Mouse (Mus musculus): ENCODE data around the gene Col13a1. TPM values are rescaled to one million over a fixed set of nuclear protein-coding genes. Genes with fewer than 3 reads are reported as not detected.

The Col13a1 gene
- total and polyA plus RNA-seq, 3 experiments: not detected

- no peak overlapping the region for H3K27ac ChIP-seq (ENCODE audit: insufficient read depth, low read depth)
- no peaks in the 10 kb centered on the region for H3K36me3 ChIP-seq (replicated peaks in 1 of 2; ENCODE audit: control insufficient read depth in 1 of 2, insufficient read depth in 1 of 2, low read length in 1 of 2)
- no peaks in the 10 kb centered on the region; a peak in 1 of 4 replicates for H3K4me1 ChIP-seq (ENCODE audit: control insufficient read depth in 1 of 2, insufficient read depth in 2 of 2)
- no peak overlapping the region for H3K4me3 ChIP-seq (replicated peaks in 1 of 3; ENCODE audit: low read depth in 2 of 3, low read length in 2 of 3, poor library complexity in 1 of 3)
- in situ Hi-C loops (cut with MboI; ENCODE audit: low pct_ligation_motif_present, low pct_unique_long_range_greater_than_20kb, low sequenced_read_pairs): no loop called here
- dilution Hi-C loops (cut with MboI; ENCODE audit: extremely low pct_ligation_motif_present, extremely low pct_unique_long_range_greater_than_20kb, low sequenced_read_pairs): no loop called here
- no peak for DNase-seq (ENCODE audit: extremely low read depth)
- H3K27me3 ChIP-seq (replicated peaks): peaks cover 74% of the 10 kb centered on the region
- H3K9ac ChIP-seq (ENCODE audit: insufficient read depth, low read depth): no peak overlapping the region
- no peak overlapping the region for H3K4me2 ChIP-seq (ENCODE audit: insufficient read depth, low read depth, poor library complexity, severe bottlenecking)
- no peak for TF ChIP-seq MXI1 (IDR thresholded peaks at IDR 0.05; ENCODE audit: low read depth, low read length)
- no peak for TF ChIP-seq NELFE (IDR thresholded peaks at IDR 0.05; ENCODE audit: low read depth, low read length)
- no peak for TF ChIP-seq MAX (IDR thresholded peaks at IDR 0.05; ENCODE audit: low read length)
- TF ChIP-seq POLR2A (IDR thresholded peaks at IDR 0.05; ENCODE audit: low read depth, low read length): no peak
- no peak for TF ChIP-seq USF1 (IDR thresholded peaks at IDR 0.05; ENCODE audit: low read depth, low read length)
- TF ChIP-seq USF2 (conservative IDR thresholded peaks at IDR 0.05; ENCODE audit: low read depth, low read length): no peak
- H3K9me3 ChIP-seq (replicated peaks; ENCODE audit: low read length): peaks cover 12% of the 10 kb centered on the region
- no peaks in the 10 kb centered on the region for H3K79me2 ChIP-seq (replicated peaks; ENCODE audit: control insufficient read depth, extremely low read depth, insufficient read depth, poor library complexity, severe bottlenecking)
Measured at GRCm38 (mm10) chr10:61977392-61978096, 1.4 kb downstream of the Col13a1 start.

GRCm38 (mm10) chr10:61976987-61977386 is 1.9 kb downstream of the Col13a1 start:
- dilution Hi-C loops (cut with MboI; ENCODE audit: extremely low pct_ligation_motif_present, extremely low pct_unique_long_range_greater_than_20kb, low sequenced_read_pairs): no loop called here
- Histone ChIP-seq H3K27ac (ENCODE audit: insufficient read depth, low read depth) (no peak overlapping the region), H3K4me3 (replicated peaks in 1 of 3; ENCODE audit: low read depth in 2 of 3, low read length in 2 of 3, poor library complexity in 1 of 3) (no peak overlapping the region), H3K4me1 (ENCODE audit: control insufficient read depth in 1 of 2, insufficient read depth in 2 of 2) (no peaks in the 10 kb centered on the region; a peak in 1 of 4 replicates), H3K9ac (ENCODE audit: insufficient read depth, low read depth) (no peak overlapping the region), H3K4me2 (ENCODE audit: insufficient read depth, low read depth, poor library complexity, severe bottlenecking) (no peak overlapping the region), H3K79me2 (replicated peaks; ENCODE audit: control insufficient read depth, extremely low read depth, insufficient read depth, poor library complexity, severe bottlenecking) (no peaks in the 10 kb centered on the region), H3K27me3 (replicated peaks) (peaks cover 71% of the 10 kb centered on the region), H3K9me3 (replicated peaks; ENCODE audit: low read length) (peaks cover 12% of the 10 kb centered on the region), H3K36me3 (replicated peaks in 1 of 2; ENCODE audit: control insufficient read depth in 1 of 2, insufficient read depth in 1 of 2, low read length in 1 of 2) (no peaks in the 10 kb centered on the region)
- TF ChIP-seq CTCF (conservative IDR thresholded peaks at IDR 0.05 in 1 of 2, IDR thresholded peaks at IDR 0.05 in 1 of 2; ENCODE audit: low read depth in 2 of 2, low read length in 2 of 2): peak in 1 of 2 experiments; percentile 46; a peak in 2 of 4 replicates
- no peak for TF ChIP-seq IRF4 (IDR thresholded peaks at IDR 0.05; ENCODE audit: low read depth, low read length)
- peak; percentile 34 for TF ChIP-seq RAD21 (IDR thresholded peaks at IDR 0.05; ENCODE audit: low read depth, low read length)
- TF ChIP-seq MAFK (IDR thresholded peaks at IDR 0.05; ENCODE audit: insufficient replicate concordance, low read length): no peak
- no peak for TF ChIP-seq CHD2 (IDR thresholded peaks at IDR 0.05; ENCODE audit: low read length)
- TF ChIP-seq NELFE (IDR thresholded peaks at IDR 0.05; ENCODE audit: low read depth, low read length): no peak
- no peak for TF ChIP-seq JUN (IDR thresholded peaks at IDR 0.05; ENCODE audit: insufficient read depth, low read depth, low read length)
- TF ChIP-seq JUND (conservative IDR thresholded peaks at IDR 0.05; ENCODE audit: low read depth, low read length): no peak
- TF ChIP-seq RCOR1 (conservative IDR thresholded peaks at IDR 0.05; ENCODE audit: low read depth, low read length): no peak
- no peak for DNase-seq (ENCODE audit: extremely low read depth)
- in situ Hi-C loops (cut with MboI; ENCODE audit: low pct_ligation_motif_present, low pct_unique_long_range_greater_than_20kb, low sequenced_read_pairs): no loop called here

- no peak overlapping the region for H3K4me3 ChIP-seq (replicated peaks in 1 of 3; ENCODE audit: low read depth in 2 of 3, low read length in 2 of 3, poor library complexity in 1 of 3)
Measured at GRCm38 (mm10) chr10:61974581-61974980, 4.3 kb downstream of the Col13a1 start.

More at GRCm38 (mm10) chr10:61974581-61974980, 4.3 kb downstream of the Col13a1 start:
- dilution Hi-C loops (cut with MboI; ENCODE audit: extremely low pct_ligation_motif_present, extremely low pct_unique_long_range_greater_than_20kb, low sequenced_read_pairs): no loop called here
- Histone ChIP-seq H3K27ac (ENCODE audit: insufficient read depth, low read depth) (no peak overlapping the region), H3K27me3 (replicated peaks) (peaks cover 76% of the 10 kb centered on the region), H3K9me3 (replicated peaks; ENCODE audit: low read length) (peaks cover 6% of the 10 kb centered on the region), H3K9ac (ENCODE audit: insufficient read depth, low read depth) (no peak overlapping the region), H3K36me3 (replicated peaks in 1 of 2; ENCODE audit: control insufficient read depth in 1 of 2, insufficient read depth in 1 of 2, low read length in 1 of 2) (no peaks in the 10 kb centered on the region), H3K4me1 (ENCODE audit: control insufficient read depth in 1 of 2, insufficient read depth in 2 of 2) (no peaks in the 10 kb centered on the region), H3K4me2 (ENCODE audit: insufficient read depth, low read depth, poor library complexity, severe bottlenecking) (no peak overlapping the region), H3K79me2 (replicated peaks; ENCODE audit: control insufficient read depth, extremely low read depth, insufficient read depth, poor library complexity, severe bottlenecking) (no peaks in the 10 kb centered on the region)
- TF ChIP-seq RAD21 (IDR thresholded peaks at IDR 0.05; ENCODE audit: low read depth, low read length) (no peak), MAFK (IDR thresholded peaks at IDR 0.05; ENCODE audit: insufficient replicate concordance, low read length) (no peak), ZMIZ1 (IDR thresholded peaks at IDR 0.05; ENCODE audit: low read depth, low read length) (no peak), ZNF384 (IDR thresholded peaks at IDR 0.05; ENCODE audit: low read depth, low read length) (no peak), IRF4 (IDR thresholded peaks at IDR 0.05; ENCODE audit: low read depth, low read length) (no peak), JUND (conservative IDR thresholded peaks at IDR 0.05; ENCODE audit: low read depth, low read length) (no peak), MYC (IDR thresholded peaks at IDR 0.05; ENCODE audit: low read depth, low read length) (no peak), MAX (IDR thresholded peaks at IDR 0.05; ENCODE audit: low read length) (no peak), ZC3H11A (IDR thresholded peaks at IDR 0.05; ENCODE audit: low read depth, low read length) (no peak), NRF1 (IDR thresholded peaks at IDR 0.05; ENCODE audit: low read depth, low read length) (no peak), USF2 (conservative IDR thresholded peaks at IDR 0.05; ENCODE audit: low read depth, low read length) (no peak), CHD2 (IDR thresholded peaks at IDR 0.05; ENCODE audit: low read length) (no peak), MEF2A (IDR thresholded peaks at IDR 0.05; ENCODE audit: borderline replicate concordance, low read depth, low read length) (no peak), TCF12 (IDR thresholded peaks at IDR 0.05; ENCODE audit: low read depth, low read length) (no peak), E2F4 (IDR thresholded peaks at IDR 0.05; ENCODE audit: insufficient replicate concordance, low read depth, low read length) (no peak), POLR2AphosphoS2 (IDR thresholded peaks at IDR 0.05; ENCODE audit: low read depth, low read length) (no peak), MXI1 (IDR thresholded peaks at IDR 0.05; ENCODE audit: low read depth, low read length) (no peak), NELFE (IDR thresholded peaks at IDR 0.05; ENCODE audit: low read depth, low read length) (no peak)
- in situ Hi-C loops (cut with MboI; ENCODE audit: low pct_ligation_motif_present, low pct_unique_long_range_greater_than_20kb, low sequenced_read_pairs): no loop called here
- DNase-seq (ENCODE audit: extremely low read depth): no peak
